Mouse (Mus musculus): Measurements from ENCODE around the gene 2610528J11Rik.
"Not testable (repeated sequence)": the region's sequence is repeated elsewhere in the genome, so short reads cannot be mapped to it uniquely, and the experiment has no call there.

The 2610528J11Rik gene

DNA sequence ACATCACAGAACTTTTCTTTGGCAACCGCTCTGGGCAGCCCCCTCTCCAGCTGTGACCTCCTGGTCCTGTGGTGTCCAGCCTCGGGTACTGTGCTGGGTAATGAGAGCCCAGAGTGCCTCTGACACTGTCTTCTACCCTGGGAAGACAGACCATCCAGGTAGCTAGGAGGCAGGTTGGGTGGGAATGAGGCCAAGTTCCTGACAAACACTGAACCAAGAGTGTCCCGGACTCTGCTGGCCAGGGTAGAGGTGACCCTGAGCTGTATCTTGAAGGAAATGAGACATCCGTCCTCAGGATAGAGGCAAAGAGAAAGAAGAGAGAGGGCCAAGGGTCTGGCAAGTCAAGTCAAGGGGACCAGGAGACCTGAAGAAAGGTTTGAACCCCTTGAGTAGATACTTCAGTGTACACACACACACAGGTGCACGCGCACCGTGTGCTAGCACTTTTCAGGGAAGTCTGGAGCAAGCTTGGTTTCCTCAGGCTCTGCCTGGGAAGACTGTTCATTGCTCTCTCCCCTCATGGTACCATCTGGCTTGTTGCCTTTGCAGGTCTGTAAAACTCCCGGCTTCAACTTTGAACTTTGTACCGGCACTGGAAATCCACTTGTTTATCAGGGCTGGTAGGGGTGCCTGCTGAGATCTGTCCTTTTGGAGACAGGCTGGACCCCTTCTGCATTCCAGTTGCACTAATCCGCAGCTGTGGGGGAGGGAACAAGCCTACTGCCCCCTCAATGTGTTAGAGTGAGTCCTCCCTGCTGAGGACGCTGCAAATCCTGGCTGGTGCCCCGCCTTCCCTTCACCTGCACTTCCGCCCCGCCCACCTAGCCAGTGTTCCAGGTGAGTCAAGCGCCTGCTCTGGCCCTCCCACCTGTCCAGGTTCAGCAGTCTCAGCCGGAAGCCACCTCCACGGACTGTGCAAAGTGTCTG, at the start of gene 2610528J11Rik:
TSS of gene 2610528J11Rik (plus strand) at position 592 of the 927 bp plus-strand sequence.
- DNase-seq (ENCODE audit: low read depth, low spot score) = no peak

DNA sequence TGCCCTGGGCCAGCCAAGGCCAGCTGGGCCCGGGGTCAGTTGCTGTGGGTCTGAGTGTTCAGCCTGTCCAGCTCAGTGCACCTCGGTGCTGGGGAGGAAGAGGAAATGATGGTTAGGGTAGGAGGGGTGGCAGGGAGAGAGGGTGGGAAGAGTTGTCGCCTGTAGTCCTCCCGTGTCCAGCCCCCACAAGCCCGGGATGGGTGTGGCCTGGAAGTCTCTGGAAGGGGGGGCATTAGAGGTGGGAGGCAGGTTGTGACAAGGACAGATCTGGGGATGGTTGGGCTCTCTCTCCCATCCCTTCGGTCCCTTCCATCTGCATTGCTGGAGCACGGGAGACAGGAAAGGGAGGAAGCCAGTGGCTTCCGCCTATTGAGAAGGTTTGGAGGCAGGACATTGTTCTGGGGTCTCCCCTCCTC, 37.1 kb upstream of the 2610528J11Rik start, which contains the start of gene Tie1:
TSS of gene Tie1 (minus strand) at position 345 of the 416 bp plus-strand sequence.
- no peak for DNase-seq (ENCODE audit: low read depth, low spot score)

GRCm38 (mm10) chr4:118490461-118490860, 36.3 kb upstream of the 2610528J11Rik start:
- DNase-seq (ENCODE audit: low read depth, low spot score) = no peak

- no peak for DNase-seq (ENCODE audit: low read depth, low spot score)
Measured at GRCm38 (mm10) chr4:118500171-118500724, 26.6 kb upstream of the 2610528J11Rik start.

DNA sequence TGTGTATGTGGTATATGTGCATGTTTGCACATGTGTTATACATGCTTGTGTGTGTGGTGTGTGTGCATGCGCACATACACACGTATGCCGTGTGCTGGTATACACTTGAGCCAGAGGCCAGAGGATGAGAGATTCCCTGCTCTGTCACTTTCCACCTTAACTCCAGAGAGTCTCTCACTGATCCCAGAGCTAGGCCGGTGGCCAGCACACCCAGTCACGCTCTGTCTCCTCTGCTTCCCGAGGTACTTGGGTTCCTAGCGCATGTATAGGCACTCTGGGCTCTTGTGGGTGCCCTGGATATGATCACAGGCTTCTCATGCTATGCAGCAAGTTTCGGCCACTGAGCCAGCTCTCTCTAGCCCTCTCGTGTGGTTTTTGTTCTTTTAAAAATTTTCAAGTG, 26.0 kb upstream of the 2610528J11Rik start:
- no peak for DNase-seq (ENCODE audit: low read depth, low spot score)

DNA sequence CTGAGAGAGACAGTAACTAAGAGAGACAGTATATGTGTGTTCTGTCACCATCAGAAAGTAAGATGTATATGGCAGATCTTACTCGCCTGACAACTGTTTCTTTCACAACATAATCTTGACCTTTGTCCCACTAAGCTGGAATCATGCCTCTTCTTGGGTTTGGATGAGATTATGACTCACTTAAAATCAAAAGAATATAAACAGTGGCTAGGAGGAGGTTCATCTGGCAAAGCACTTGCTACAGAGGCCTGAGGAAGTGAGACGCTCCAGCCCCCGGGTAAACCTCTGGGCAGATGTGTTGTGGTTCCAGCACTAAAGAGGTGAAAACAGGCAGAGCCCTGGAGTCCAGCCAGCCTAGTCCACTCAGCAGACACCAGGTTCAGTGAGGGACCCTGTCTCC, 21.2 kb upstream of the 2610528J11Rik start:
- no peak for DNase-seq (ENCODE audit: low read depth, low spot score)

- DNase-seq (ENCODE audit: low read depth, low spot score) = not testable (repeated sequence)
Measured at GRCm38 (mm10) chr4:118507171-118507570, 19.6 kb upstream of the 2610528J11Rik start.

DNA sequence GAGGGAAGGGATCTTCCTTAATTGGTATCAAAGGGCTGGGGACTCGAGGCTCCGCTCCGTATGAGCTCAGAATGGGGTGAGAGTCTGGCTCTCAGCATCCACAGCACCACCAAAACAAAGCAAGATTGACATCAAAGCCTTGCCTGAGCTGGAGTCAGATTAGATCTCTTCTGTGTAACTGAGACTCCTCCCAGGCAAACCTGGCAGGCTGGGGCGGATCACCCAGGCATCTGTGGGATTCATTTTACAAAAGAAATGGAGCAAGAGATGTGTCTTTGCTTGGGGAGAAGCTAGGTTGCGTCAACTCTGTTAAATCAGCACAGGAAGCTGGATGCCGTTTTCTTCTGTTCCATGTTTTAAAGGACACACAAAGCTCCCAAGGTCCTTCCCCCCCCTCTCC, 17.7 kb upstream of the 2610528J11Rik start:
- DNase-seq (ENCODE audit: low read depth, low spot score) = no peak

- DNase-seq (ENCODE audit: low read depth, low spot score) = no peak
Measured at GRCm38 (mm10) chr4:118516699-118517496, 9.9 kb upstream of the 2610528J11Rik start.

DNA sequence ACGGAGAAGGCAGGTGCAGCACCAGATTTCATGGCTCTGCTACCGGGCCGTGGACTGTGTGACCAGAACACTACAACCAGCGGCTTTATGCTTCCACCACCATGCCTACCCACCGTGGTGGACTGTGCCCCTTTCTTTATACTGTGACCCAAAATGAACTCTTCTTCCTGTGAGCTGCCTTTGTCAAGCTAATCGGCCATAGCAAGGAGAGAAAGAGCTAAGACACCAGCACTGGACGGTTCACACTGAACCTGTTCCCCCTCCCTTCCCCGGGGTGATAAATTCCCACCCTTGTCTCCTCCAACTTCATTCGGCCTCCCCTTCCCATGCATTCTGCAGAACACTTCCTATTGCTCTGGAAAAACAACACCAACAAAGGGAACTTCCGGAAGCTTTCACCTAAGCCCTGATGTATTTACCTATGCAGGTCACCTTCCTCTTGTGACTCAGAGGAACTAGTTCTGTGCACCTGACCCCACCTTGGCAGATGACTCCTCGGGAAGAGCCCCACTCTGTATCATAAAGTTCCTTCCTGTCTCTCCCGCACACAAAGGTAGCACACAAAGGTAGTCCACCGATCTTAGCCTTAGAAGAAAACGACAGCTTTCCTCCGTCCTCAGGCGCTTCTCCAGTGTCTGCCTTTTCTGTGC, 9.2 kb upstream of the 2610528J11Rik start:
- no peak for DNase-seq (ENCODE audit: low read depth, low spot score)

- DNase-seq (ENCODE audit: low read depth, low spot score) = no peak
Measured at GRCm38 (mm10) chr4:118518208-118518607, 8.6 kb upstream of the 2610528J11Rik start.

DNA sequence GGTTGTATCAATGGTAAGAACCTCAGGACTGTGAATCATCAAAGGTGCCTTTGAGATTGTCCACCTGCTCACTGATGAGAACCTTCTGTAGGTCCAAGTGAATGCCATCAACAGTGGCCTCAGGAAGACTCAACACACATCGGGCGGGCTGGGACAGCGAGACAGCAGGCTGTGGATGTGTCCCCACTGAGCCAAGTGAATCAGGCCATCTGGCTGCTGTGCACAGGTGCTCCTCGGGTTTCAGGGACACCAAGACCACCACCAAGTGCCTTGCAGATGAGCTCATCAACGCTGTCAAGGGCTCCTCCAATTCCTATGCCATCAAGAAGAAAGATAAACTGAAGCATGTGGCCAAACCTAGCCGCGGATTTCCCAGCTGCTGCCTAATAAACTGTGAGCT, 4.6 kb upstream of the 2610528J11Rik start:
- no peak for DNase-seq (ENCODE audit: low read depth, low spot score)

DNA sequence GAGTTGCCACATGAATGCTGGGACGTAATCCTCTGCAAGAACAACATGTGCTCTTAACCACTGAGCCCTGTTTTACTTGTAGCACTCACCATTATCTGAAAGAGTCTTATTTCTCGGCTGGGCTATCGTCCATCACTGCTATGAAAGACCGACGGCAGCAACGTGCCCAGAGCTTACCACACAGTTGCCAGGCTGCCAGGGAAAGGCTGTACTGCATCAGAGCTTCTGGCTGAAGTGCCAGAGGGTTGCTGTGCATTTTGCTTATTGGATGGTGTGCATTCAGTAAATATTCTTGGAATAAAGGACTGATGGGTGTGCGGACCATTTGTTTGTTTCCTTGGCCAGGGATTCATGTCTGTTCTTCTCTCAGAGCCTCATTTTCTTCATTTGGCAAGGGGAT, 2.8 kb upstream of the 2610528J11Rik start:
- DNase-seq (ENCODE audit: low read depth, low spot score) = no peak

DNA sequence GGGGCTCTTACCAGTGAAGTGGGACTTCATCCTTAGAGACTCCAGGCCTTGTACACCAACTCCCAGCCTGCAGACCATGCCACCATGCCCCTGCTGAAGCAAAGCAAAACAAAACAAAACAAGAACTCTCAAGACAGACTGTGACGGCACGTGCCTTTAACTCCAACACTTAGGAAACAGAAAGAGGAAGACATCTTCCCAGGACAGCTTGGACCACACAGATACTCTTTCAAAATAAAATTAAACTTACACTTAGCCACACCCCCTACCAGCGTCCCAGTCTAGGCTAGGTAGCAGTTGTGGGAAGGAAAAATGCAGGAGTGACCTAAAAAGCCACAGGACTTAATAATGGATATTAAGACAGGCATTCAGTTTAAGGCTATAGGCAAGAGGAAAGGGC, 1.0 kb upstream of the 2610528J11Rik start:
- DNase-seq (ENCODE audit: low read depth, low spot score) = no peak

DNA sequence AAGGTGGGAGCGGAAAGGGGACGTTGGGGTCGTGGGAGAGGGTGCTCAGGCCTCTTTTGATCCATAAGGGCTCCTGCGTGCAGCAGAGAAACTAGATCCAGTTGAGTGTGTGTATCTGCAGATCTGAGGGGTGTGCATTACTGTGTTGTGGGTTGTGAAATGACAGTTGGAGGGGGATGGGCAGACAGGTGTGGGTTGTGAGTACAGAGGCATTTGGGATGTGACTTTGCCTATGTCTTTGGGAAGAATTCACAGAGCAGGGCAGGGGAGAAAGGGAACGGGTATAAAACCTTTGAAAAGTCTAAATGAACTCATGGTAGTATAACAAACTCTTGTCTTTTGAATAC, 509 bp downstream of the 2610528J11Rik start:
- DNase-seq (ENCODE audit: low read depth, low spot score) = no peak

- no peak for DNase-seq (ENCODE audit: low read depth, low spot score)
Measured at GRCm38 (mm10) chr4:118527720-118528119, 921 bp downstream of the 2610528J11Rik start.

DNA sequence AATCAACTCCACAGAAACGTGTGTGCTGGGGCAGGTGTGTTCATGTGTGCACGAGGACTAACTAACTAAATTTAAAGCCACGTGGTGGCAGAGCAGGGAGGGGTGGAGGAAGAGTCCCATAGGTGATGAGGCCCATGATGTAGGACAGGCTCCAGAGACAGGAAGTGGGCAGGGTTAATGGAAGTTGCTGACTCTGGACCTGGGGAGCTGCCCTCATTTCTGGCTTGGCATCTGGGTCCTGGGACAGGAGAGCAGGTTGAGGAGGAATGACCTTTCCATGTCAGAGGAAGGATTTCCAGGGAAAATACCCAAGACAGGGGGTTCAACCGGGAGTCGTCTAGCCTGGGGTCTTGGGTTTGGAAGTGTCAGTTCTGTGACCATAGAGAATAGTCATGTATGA, 5.9 kb downstream of the 2610528J11Rik start:
- DNase-seq (ENCODE audit: low read depth, low spot score) = no peak

- no peak for DNase-seq (ENCODE audit: low read depth, low spot score)
Measured at GRCm38 (mm10) chr4:118533156-118533555, 6.4 kb downstream of the 2610528J11Rik start.

GRCm38 (mm10) chr4:118533605-118534004, 6.8 kb downstream of the 2610528J11Rik start:
- DNase-seq (ENCODE audit: low read depth, low spot score) = no peak

GRCm38 (mm10) chr4:118535610-118536009, 8.8 kb downstream of the 2610528J11Rik start:
- no peak for DNase-seq (ENCODE audit: low read depth, low spot score)

DNA sequence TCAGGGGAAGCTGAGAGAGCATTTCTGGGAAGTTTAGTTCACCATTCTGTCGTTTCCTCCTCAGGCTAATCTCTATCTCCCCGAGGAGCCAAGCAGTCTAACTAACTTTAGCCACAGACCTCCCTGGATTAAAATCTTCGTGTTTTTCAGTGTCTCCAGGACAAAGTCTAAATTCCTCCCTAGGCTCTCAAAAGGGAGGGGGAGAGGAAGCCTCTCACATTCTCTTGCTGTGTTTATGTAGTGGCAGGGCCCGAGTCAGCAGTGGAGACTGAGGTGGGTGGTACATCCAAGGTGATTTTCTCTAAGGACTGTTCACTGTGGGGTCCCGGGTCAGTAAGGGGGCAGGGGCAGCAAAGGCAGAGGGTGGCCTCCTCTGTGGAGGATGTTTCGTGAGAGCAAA, 11.0 kb downstream of the 2610528J11Rik start:
- no peak for DNase-seq (ENCODE audit: low read depth, low spot score)

- DNase-seq (ENCODE audit: low read depth, low spot score) = no peak
Measured at GRCm38 (mm10) chr4:118539904-118540303, 13.1 kb downstream of the 2610528J11Rik start.

Measured in telencephalon, adult 2 months (tissue).